ENCODE assay signal across 8 mouse cellular contexts in the genomic region with DNA sequence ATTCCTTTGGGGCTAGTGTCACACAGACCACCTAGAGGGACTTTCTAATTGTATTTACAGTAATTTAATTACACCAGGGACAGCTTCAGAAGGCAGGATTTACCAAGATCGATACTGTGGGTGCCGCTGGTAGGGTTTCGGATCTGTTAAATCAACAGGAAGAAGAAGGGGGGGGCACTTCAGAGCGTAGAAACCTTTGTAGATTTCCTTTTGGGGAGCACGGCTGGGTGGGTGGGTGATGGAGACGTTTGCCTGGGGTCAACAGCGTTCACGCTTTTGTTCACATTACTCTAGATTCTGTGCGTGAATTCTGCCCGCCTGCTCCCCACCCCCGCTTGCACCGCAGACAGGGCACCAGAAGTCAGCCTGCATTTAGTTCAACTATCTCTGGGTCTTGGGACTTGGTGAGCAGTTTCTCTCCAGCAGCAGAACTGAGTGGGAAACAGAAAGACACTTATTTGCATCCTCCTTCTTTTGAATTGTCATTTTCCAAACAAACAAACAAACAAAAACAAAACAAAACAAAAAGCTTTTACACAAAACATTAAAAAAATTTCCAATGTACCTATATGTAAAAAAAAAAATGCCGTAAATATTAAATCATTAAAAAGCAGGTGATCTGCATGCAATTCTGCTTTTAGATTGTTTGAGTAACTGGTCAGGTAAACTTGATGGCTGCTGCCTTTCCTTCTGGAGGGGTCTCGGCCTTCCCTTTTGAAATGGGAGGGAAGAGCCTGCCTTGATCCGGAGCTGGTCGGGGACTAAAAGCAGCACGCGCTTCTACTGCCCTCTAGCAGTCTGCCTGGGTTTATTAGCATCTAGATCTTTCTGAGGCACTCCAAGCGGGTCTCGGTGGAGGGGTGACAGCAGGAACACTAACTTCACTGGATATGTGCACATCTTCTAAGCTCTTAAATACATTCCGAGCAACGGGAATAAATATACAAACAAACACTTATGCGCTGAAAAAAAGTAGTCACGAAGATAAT. TPM values are rescaled to one million over a fixed set of nuclear protein-coding genes. Genes with fewer than 3 reads are reported as not detected.
DNase-seq lines count a peak whose midpoint lies in the region; ATAC-seq and TF ChIP-seq lines count a peak whose summit lies in the region.

No protein-coding gene starts in this region.

- ATAC-seq in cerebellum, adult (ENCODE audit: insufficient number of reproducible peaks, low FRiP score, low TSS enrichment): no peak; the same call in 1 of the 2 replicates
- peak; percentile 76; the same call in 1 of the 2 replicates for ATAC-seq in lung, embryonic 16.5 days (ENCODE audit: low read depth)

- no peaks in the 10 kb centered on the region for H3K36me3 ChIP-seq in forebrain, embryonic 10.5 days (replicated peaks)
- no peaks in the 10 kb centered on the region for H3K36me3 ChIP-seq in lung, embryonic 16.5 days (ENCODE audit: control insufficient read depth, insufficient read depth, low read length)

- H3K4me3 ChIP-seq in forebrain, embryonic 10.5 days: peak overlapping the region; percentile 41
- peak overlapping the region; percentile 32 for H3K4me3 ChIP-seq in lung, embryonic 16.5 days (ENCODE audit: low read length)

- H3K27me3 ChIP-seq in forebrain, embryonic 10.5 days (ENCODE audit: poor library complexity, severe bottlenecking): peaks cover 49% of the 10 kb centered on the region
- H3K27me3 ChIP-seq in lung, embryonic 16.5 days (ENCODE audit: control insufficient read depth, insufficient read depth, low read depth, low read length): no peaks in the 10 kb centered on the region

- H3K9ac ChIP-seq in lung, embryonic 16.5 days (ENCODE audit: low read length): peak overlapping the region; percentile 50

- no peaks in the 10 kb centered on the region for H3K9me3 ChIP-seq in forebrain, embryonic 10.5 days
- 0 out of 2 replicates have a peak, but pooled peaks cover 3% of the 10 kb centered on the region for H3K9me3 ChIP-seq in lung, embryonic 16.5 days (ENCODE audit: control insufficient read depth, low read length)

- intact Hi-C loops in heart, postnatal 25 days (cut with DNase I): loop anchor here (2.0 to 5.0 kb wide), 4 partner anchors 30 to 404 kb away; no protein-coding TSS in a partner anchor

- peak overlapping the region; percentile 80 for H3K27ac ChIP-seq in forebrain, embryonic 10.5 days
- H3K27ac ChIP-seq in lung, embryonic 16.5 days (ENCODE audit: low read length): no peak overlapping the region

- DNase-seq in cerebellum, adult 11 months: peak; percentile 11
- DNase-seq in brain, embryonic 14.5 days (ENCODE audit: low read depth): peak; percentile 89
- DNase-seq in forebrain, embryonic 10.5 days (ENCODE audit: extremely low spot score, low spot score): peak; percentile 70
- peak; percentile 9 for DNase-seq in heart, postnatal 25 days (ENCODE audit: low spot score)
- DNase-seq in layer of hippocampus, adult 18-20 months (ENCODE audit: low spot score in 2 of 2): peak; percentile 11 to 57
- peak; percentile 28 for DNase-seq in retina, adult 2 months (ENCODE audit: low read depth, low spot score)

- H3K4me2 ChIP-seq in lung, embryonic 16.5 days (ENCODE audit: low read depth, low read length): peak overlapping the region; percentile 59

- TF ChIP-seq CTCF in brain, embryonic 14.5 days (IDR thresholded peaks at IDR 0.05; ENCODE audit: borderline replicate concordance, extremely low read depth, insufficient read depth, insufficient read length): peak; percentile 78

- no peak for TF ChIP-seq POLR2A in brain, embryonic 14.5 days (IDR thresholded peaks at IDR 0.05; ENCODE audit: borderline replicate concordance, extremely low read depth, insufficient read depth, insufficient read length, poor library complexity, severe bottlenecking)

- 8% methylated on average over 24 of the region's 24 CpGs for WGBS in forebrain, embryonic 10.5 days
- 11% methylated on average over 24 of the region's 24 CpGs for WGBS in lung, embryonic 16.5 days

- H3K4me1 ChIP-seq in forebrain, embryonic 10.5 days: peaks cover 39% of the 10 kb centered on the region
- peaks cover 8% of the 10 kb centered on the region for H3K4me1 ChIP-seq in lung, embryonic 16.5 days (replicated peaks; ENCODE audit: control insufficient read depth, insufficient read depth, low read length)

RNA-seq across cellular contexts. Expression of gene Fhl4, which starts 57.3 kb away (rescaled TPM):
- 1.4 and 1.7 TPM in 2 replicates for polyA plus RNA-seq in brain, embryonic 14.5 days (2012; rRNA removed)
- polyA plus RNA-seq in forebrain, embryonic 10.5 days (2016; fragmentation: Nextera tagmentation; extraction: Ambion mirVana): 0.95 and 1.4 TPM in 2 replicates
- under 1 TPM; 0.22 to 0.31 TPM for total RNA-seq in heart, postnatal 25 days (2021)
- 1 to 10 TPM in 1 of 2 experiments, under 1 TPM in 1; 0.56 to 1.3 TPM for total RNA-seq in layer of hippocampus, adult 18-20 months (2021)
- 0.89 and 1.0 TPM in 2 replicates for polyA plus RNA-seq in lung, embryonic 16.5 days (2015; fragmentation: Nextera tagmentation; extraction: Ambion mirVana)

RNA-seq across cellular contexts. Expression of gene Tmem263, which starts 57.4 kb away (rescaled TPM):
- 12.5 and 18.9 TPM in 2 replicates for polyA plus RNA-seq in brain, embryonic 14.5 days (2012; rRNA removed)
- 49.8 and 51.3 TPM in 2 replicates for polyA plus RNA-seq in forebrain, embryonic 10.5 days (2016; fragmentation: Nextera tagmentation; extraction: Ambion mirVana)
- total RNA-seq in heart, postnatal 25 days (2021): 10 to 100 TPM; 15.3 to 16.8 TPM
- total RNA-seq in layer of hippocampus, adult 18-20 months (2021): 10 to 100 TPM; 31.0 to 32.8 TPM
- polyA plus RNA-seq in lung, embryonic 16.5 days (2015; fragmentation: Nextera tagmentation; extraction: Ambion mirVana): 71.1 and 74.5 TPM in 2 replicates

Comparison
In these comparisons a context has a peak if more than half of its experiments do, and no peak if none do; other contexts are left out.
1. DNase-seq: peak in every context shown above with its lines; median percentile 89 in brain, embryonic 14.5 days; 70 in forebrain, embryonic 10.5 days; 34 in layer of hippocampus, adult 18-20 months; 28 in retina, adult 2 months; 11 in cerebellum, adult 11 months; 9 in heart, postnatal 25 days.